Mouse (Mus musculus): ENCODE data around the gene Tbc1d1. TPM values are rescaled to one million over a fixed set of nuclear protein-coding genes. Genes with fewer than 3 reads are reported as not detected.

Tbc1d1 gene
- polyA plus RNA-seq (2015; fragmentation: Nextera tagmentation; extraction: Ambion mirVana): 11.5 and 12.4 TPM in 2 replicates

GRCm38 (mm10) chr5:64155861-64156550, at the start of gene Tbc1d1:
Gene Tbc1d1, plus strand, starts transcription at chr5:64156305.
- WGBS: 13% methylated on average over 11 of the region's 11 CpGs
- Histone ChIP-seq H3K9ac (ENCODE audit: low read length) (0 out of 2 replicates have a peak within 1 kb of the TSS, but pooled peaks have one; percentile 23), H3K27ac (replicated peaks) (peak within 1 kb of the TSS; percentile 86), H3K27me3 (ENCODE audit: control insufficient read depth, insufficient read depth, low read length) (no peaks in the 10 kb centered on the region), H3K36me3 (ENCODE audit: control insufficient read depth, insufficient read depth, low read length) (no peaks in the 10 kb centered on the region), H3K4me2 (replicated peaks; ENCODE audit: low read depth) (peak within 1 kb of the TSS; percentile 37), H3K4me1 (replicated peaks; ENCODE audit: control insufficient read depth, insufficient read depth) (no peaks in the 10 kb centered on the region), H3K9me3 (ENCODE audit: control insufficient read depth, low read length) (no peaks in the 10 kb centered on the region), H3K4me3 (ENCODE audit: low read depth, low read length) (peak within 1 kb of the TSS; percentile 3; the same call in 1 of the 2 replicates)
- DNase-seq (ENCODE audit: low spot score): peak; percentile 39
- peak; percentile 68 for ATAC-seq (ENCODE audit: low FRiP score, low TSS enrichment)
- TF ChIP-seq EP300 (optimal IDR thresholded peaks at IDR 0.05) (no peak), CTCF (IDR thresholded peaks at IDR 0.05; ENCODE audit: low read depth) (no peak)

GRCm38 (mm10) chr5:64107596-64108289, 48.4 kb upstream of the Tbc1d1 start:
- H3K9ac ChIP-seq (ENCODE audit: low read length): no peak overlapping the region
- no peaks in the 10 kb centered on the region for H3K4me1 ChIP-seq (replicated peaks; ENCODE audit: control insufficient read depth, insufficient read depth)
- H3K4me2 ChIP-seq (replicated peaks; ENCODE audit: low read depth): no peak overlapping the region
- TF ChIP-seq EP300 (optimal IDR thresholded peaks at IDR 0.05) (no peak), CTCF (IDR thresholded peaks at IDR 0.05; ENCODE audit: low read depth) (no peak)
- H3K27ac ChIP-seq (replicated peaks): no peak overlapping the region
- 94% methylated on average over 11 of the region's 11 CpGs for WGBS
- no peaks in the 10 kb centered on the region for H3K27me3 ChIP-seq (ENCODE audit: control insufficient read depth, insufficient read depth, low read length)
- peaks cover 35% of the 10 kb centered on the region for H3K36me3 ChIP-seq (ENCODE audit: control insufficient read depth, insufficient read depth, low read length)
- H3K4me3 ChIP-seq (ENCODE audit: low read depth, low read length): no peak overlapping the region
- ATAC-seq (ENCODE audit: low FRiP score, low TSS enrichment): no peak
- H3K9me3 ChIP-seq (ENCODE audit: control insufficient read depth, low read length): no peaks in the 10 kb centered on the region
- DNase-seq (ENCODE audit: low spot score): no peak

DNA sequence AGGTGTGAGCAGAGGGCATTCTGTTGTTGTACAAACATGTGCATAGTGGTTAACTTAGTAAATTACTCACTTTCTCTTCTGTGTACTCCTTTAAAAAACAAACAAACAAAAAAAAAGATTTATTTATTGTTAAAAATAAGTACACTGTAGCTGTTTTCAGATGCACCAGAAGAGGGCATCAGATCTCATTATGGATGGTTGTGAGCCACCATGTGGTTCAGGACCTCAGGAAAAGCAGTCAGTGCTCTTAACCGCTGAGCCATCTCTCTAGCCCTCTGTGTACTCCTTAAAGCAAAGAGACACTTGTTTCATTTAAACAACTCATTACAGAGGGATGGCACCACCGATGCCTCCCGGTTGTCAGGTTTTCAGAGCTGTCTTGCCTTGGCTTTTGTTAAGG, 46.9 kb upstream of the Tbc1d1 start:
- H3K4me3 ChIP-seq (ENCODE audit: low read depth, low read length): no peak overlapping the region
- no peak overlapping the region for H3K9ac ChIP-seq (ENCODE audit: low read length)
- no peak overlapping the region for H3K27ac ChIP-seq (replicated peaks)
- TF ChIP-seq CTCF (IDR thresholded peaks at IDR 0.05; ENCODE audit: low read depth) (peak; percentile 62), EP300 (optimal IDR thresholded peaks at IDR 0.05) (no peak)
- 57% methylated on average over 3 of the region's 3 CpGs for WGBS
- H3K9me3 ChIP-seq (ENCODE audit: control insufficient read depth, low read length): no peaks in the 10 kb centered on the region
- H3K4me2 ChIP-seq (replicated peaks; ENCODE audit: low read depth): no peak overlapping the region
- H3K4me1 ChIP-seq (replicated peaks; ENCODE audit: control insufficient read depth, insufficient read depth): no peaks in the 10 kb centered on the region
- DNase-seq (ENCODE audit: low spot score): no peak
- peaks cover 44% of the 10 kb centered on the region for H3K36me3 ChIP-seq (ENCODE audit: control insufficient read depth, insufficient read depth, low read length)
- no peaks in the 10 kb centered on the region for H3K27me3 ChIP-seq (ENCODE audit: control insufficient read depth, insufficient read depth, low read length)
- no peak for ATAC-seq (ENCODE audit: low FRiP score, low TSS enrichment)

DNA sequence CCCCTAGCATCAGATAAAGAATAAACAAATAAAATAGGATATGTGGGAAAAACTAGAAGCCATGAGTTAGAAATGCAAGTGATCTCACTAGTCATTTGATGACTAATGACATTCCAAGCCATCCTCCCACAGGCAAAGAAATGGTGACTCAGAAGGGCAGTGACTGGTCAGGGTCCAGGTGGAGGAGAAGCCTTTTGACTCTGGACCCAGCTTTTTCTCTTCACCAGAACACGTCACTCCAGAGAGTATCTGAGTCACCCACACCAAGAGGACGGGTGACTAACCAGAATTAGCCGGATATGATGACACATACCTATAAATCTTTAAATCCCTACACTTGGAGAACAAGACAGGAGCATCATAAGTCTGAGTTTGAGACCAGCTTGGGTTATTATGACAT, 43.7 kb upstream of the Tbc1d1 start:
- Histone ChIP-seq H3K4me3 (ENCODE audit: low read depth, low read length) (no peak overlapping the region), H3K36me3 (ENCODE audit: control insufficient read depth, insufficient read depth, low read length) (peaks cover 50% of the 10 kb centered on the region), H3K27me3 (ENCODE audit: control insufficient read depth, insufficient read depth, low read length) (no peaks in the 10 kb centered on the region), H3K4me2 (replicated peaks; ENCODE audit: low read depth) (no peak overlapping the region), H3K9me3 (ENCODE audit: control insufficient read depth, low read length) (0 out of 2 replicates have a peak, but pooled peaks cover 3% of the 10 kb centered on the region), H3K4me1 (replicated peaks; ENCODE audit: control insufficient read depth, insufficient read depth) (no peaks in the 10 kb centered on the region), H3K9ac (ENCODE audit: low read length) (no peak overlapping the region), H3K27ac (replicated peaks) (no peak overlapping the region)
- TF ChIP-seq EP300 (optimal IDR thresholded peaks at IDR 0.05): no peak
- TF ChIP-seq CTCF (IDR thresholded peaks at IDR 0.05; ENCODE audit: low read depth): no peak
- 72% methylated on average over 3 of the region's 3 CpGs for WGBS
- ATAC-seq (ENCODE audit: low FRiP score, low TSS enrichment) (peak; percentile 95), DNase-seq (ENCODE audit: low spot score) (peak; percentile 19)

GRCm38 (mm10) chr5:64114210-64114609, 41.9 kb upstream of the Tbc1d1 start:
- no peak overlapping the region for H3K4me3 ChIP-seq (ENCODE audit: low read depth, low read length)
- ATAC-seq (ENCODE audit: low FRiP score, low TSS enrichment): 0 out of 2 replicates have a peak, but pooled peaks have one; percentile 39
- no peak for TF ChIP-seq CTCF (IDR thresholded peaks at IDR 0.05; ENCODE audit: low read depth)
- TF ChIP-seq EP300 (optimal IDR thresholded peaks at IDR 0.05): no peak

GRCm38 (mm10) chr5:64117191-64117590, 38.9 kb upstream of the Tbc1d1 start:
- no peaks in the 10 kb centered on the region for H3K4me1 ChIP-seq (replicated peaks; ENCODE audit: control insufficient read depth, insufficient read depth)
- H3K9ac ChIP-seq (ENCODE audit: low read length): no peak overlapping the region
- H3K9me3 ChIP-seq (ENCODE audit: control insufficient read depth, low read length): 0 out of 2 replicates have a peak, but pooled peaks cover 3% of the 10 kb centered on the region
- H3K27me3 ChIP-seq (ENCODE audit: control insufficient read depth, insufficient read depth, low read length): no peaks in the 10 kb centered on the region
- peaks cover 31% of the 10 kb centered on the region for H3K36me3 ChIP-seq (ENCODE audit: control insufficient read depth, insufficient read depth, low read length)
- 84% methylated on average over 1 of the region's 1 CpGs for WGBS
- DNase-seq (ENCODE audit: low spot score) (no peak), ATAC-seq (ENCODE audit: low FRiP score, low TSS enrichment) (no peak)
- TF ChIP-seq EP300 (optimal IDR thresholded peaks at IDR 0.05): no peak
- TF ChIP-seq CTCF (IDR thresholded peaks at IDR 0.05; ENCODE audit: low read depth): no peak
- H3K27ac ChIP-seq (replicated peaks): no peak overlapping the region
- no peak overlapping the region for H3K4me2 ChIP-seq (replicated peaks; ENCODE audit: low read depth)
- H3K4me3 ChIP-seq (ENCODE audit: low read depth, low read length): no peak overlapping the region

More at GRCm38 (mm10) chr5:64114210-64114609, 41.9 kb upstream of the Tbc1d1 start:
- H3K27me3 ChIP-seq (ENCODE audit: control insufficient read depth, insufficient read depth, low read length): no peaks in the 10 kb centered on the region
- H3K4me1 ChIP-seq (replicated peaks; ENCODE audit: control insufficient read depth, insufficient read depth): no peaks in the 10 kb centered on the region
- no peak overlapping the region for H3K4me2 ChIP-seq (replicated peaks; ENCODE audit: low read depth)
- H3K9me3 ChIP-seq (ENCODE audit: control insufficient read depth, low read length): 0 out of 2 replicates have a peak, but pooled peaks cover 3% of the 10 kb centered on the region
- H3K36me3 ChIP-seq (ENCODE audit: control insufficient read depth, insufficient read depth, low read length): peaks cover 46% of the 10 kb centered on the region
- no peak overlapping the region for H3K27ac ChIP-seq (replicated peaks)
- DNase-seq (ENCODE audit: low spot score): no peak
- no peak overlapping the region for H3K9ac ChIP-seq (ENCODE audit: low read length)
- WGBS: 90% methylated on average over 6 of the region's 6 CpGs
